Mouse (Mus musculus): ENCODE measurements around the gene Hpf1.
A peak's percentile ranks its signal among the peaks of the same experiment; 100 is the strongest.

The Hpf1 gene

DNA sequence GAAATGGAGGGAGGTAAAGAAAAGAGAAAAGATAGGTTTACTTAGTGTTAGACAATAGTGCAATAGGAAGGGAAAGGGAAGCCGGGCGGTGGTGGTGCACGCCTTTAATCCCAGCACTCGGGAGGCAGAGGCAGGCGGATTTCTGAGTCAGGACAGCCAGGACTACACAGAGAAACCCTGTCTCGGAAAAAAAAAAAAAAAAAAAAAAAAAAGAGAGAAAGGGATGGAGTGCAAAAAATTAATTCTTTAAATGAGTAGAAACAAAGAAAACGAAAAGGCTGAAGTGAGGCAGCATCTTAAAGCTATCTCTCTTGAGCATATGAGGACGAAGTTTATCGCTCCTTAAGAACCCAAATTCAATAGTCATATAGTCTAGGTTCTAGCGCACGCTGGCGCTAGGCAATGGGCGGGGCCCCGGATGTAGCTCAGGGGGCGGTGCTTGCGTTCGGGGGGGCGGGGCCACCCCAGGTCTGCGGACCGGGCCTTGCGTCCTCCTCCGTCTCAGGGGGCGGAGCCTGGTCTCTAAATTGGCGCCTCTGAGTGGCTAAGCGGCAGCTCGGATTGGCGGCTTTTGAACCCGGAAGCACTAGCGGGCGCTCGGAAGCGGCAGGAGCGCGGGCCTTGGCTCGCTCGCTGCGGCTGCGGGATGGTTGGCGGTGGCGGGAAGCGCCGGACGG, at the start of gene Hpf1:
Gene Hpf1 (plus strand): TSS at position 576 of the 677 bp plus-strand sequence.
- DNase-seq, result peak; percentile 95

- DNase-seq, result no peak
These were observed 47.8 kb upstream of the Hpf1 start for GRCm38 (mm10) chr8:60842388-60842787.

DNA sequence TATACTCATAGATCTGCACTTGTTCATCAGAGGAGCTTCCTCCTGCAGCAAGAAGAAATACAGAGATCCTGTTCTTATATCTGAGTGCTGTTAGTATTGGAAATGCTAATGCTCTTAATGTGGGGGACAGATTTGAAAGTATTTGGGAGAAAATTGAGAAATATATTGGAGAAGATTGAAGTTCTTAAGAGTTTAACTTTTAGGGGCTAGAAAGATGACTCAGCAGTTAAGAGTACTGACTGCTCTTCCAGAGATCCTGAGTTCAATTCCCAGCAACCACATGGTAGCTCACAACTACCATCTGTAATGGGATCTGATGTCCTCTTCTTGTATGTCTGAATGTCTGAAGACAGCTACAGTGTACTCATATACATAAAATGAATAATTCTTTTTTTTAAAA, 32.7 kb upstream of the Hpf1 start:
- DNase-seq, result no peak

- no peak for DNase-seq
These were observed 32.1 kb upstream of the Hpf1 start for GRCm38 (mm10) chr8:60858091-60858490.

DNA sequence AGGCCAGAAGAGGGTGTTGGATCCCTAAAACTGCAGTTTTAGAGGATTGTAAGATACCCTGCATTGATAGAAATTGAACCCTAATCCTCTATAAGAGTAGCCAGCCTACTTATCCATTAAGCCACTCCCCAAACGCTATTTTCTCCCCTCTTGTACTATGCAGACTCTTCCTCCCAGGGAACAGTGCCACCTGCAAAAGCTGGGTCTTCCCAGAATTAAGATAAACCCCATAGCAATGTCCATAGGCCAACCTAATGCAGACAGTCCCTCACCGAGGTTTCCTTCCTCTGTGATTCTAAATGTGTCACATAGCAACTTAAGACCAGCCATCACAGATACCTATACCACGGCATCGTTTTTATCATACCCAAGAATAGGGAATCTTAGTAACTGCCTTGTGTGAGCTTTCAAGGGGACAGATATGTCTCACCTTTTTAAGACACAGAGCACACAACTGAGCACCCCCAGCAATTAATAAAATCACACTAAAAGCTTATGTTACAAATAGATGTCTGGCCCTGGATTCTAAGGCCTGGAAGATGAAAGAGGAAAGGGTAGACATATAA, 31.2 kb upstream of the Hpf1 start:
- no peak for DNase-seq

GRCm38 (mm10) chr8:60859605-60860004, 30.6 kb upstream of the Hpf1 start:
- no peak for DNase-seq

DNA sequence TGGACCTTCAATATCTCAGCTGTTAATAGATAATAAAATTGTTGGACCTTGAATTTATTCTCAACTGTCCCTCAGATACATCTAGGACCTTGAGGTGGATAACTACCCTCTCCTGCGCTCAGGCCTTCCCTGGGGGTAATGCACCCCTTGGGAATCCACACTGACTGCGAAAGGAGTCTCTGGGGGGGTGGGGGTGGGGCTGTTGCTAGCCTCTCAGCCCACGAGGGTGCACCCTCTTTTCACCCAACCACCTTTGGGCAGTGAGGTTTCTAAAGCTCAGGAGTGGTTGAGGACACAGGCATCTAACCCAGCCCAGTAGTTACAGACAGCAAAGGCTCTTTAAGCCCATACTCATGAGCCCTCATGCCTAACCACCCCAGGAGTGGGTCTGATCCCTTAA, 29.5 kb upstream of the Hpf1 start:
- no peak for DNase-seq

DNA sequence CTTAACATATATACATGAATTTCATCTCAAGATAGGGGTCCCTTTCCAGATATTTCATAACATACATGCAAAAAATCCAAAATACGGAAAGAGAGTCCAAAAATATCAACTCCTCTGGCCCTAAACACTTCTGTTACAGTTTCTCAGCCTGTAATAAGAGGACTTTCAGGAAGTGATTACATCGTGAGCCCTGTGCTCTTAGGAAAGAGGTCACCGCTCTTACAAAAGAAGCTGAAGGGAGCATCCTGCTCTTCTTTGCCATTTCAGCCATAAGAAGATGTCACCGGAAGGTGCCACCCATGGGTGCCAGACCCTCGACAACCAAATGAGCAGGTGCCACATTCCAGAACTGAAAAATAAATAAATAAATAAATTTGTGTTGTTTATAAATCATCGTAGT, 28.4 kb upstream of the Hpf1 start:
- DNase-seq, result no peak

GRCm38 (mm10) chr8:60864875-60865274, 25.3 kb upstream of the Hpf1 start:
- no peak for DNase-seq

GRCm38 (mm10) chr8:60865504-60866114, 24.6 kb upstream of the Hpf1 start:
- DNase-seq, result peak; percentile 28 to 48

DNA sequence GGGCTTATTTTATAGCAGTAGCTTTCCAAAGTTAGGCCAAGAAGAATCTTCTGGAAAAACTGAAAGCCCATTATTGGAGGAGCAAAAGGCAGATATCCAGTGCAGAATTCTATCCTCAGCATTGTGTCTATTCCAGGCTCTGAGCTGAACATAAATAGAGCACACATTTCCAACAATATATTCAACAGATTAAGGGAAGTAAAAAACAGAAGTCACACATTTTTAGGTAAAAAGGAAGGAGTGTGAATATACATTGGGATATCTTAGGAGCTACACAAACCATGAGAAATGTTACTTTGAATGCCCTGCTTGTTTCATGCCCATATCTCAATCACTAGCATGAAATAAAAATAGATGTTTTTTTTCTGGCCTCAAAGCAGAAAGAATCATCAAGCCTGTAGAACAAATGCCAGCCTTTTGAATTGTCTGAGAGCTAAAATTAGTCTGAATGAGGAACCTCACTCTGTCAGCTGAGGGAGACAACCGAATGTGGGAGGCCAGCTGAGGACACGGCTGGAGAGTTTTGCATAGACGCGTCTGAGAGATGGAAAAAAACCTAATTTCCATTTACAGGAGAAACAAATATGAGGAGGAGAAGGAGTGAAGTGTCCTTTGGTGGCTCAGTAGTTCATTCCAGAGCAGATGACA, 22.6 kb upstream of the Hpf1 start:
- DNase-seq, result no peak

- DNase-seq, result no peak
These were observed 21.8 kb upstream of the Hpf1 start for GRCm38 (mm10) chr8:60868236-60868965.

DNA sequence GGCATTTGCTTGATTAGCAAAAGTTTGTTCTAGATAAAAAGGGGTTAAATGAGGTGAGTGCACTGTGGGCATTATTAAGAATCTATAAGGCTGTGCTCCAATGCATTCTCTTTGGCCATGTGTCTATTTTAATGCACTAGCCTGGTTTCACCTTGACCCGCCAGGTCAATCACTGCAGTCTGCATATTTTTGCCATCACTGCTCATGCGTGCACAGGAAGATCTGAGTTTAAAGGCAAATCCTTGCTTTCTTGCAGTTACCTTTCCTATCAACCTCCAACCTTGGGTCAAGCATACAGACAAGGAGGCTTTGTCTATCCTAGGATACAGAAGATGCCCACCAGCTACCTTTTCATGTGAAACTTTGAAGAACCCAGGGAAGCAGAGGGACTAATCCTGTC, 20.5 kb upstream of the Hpf1 start:
- peak; percentile 51 to 60 for DNase-seq

GRCm38 (mm10) chr8:60870231-60871193, 19.7 kb upstream of the Hpf1 start:
- no peak for DNase-seq

DNA sequence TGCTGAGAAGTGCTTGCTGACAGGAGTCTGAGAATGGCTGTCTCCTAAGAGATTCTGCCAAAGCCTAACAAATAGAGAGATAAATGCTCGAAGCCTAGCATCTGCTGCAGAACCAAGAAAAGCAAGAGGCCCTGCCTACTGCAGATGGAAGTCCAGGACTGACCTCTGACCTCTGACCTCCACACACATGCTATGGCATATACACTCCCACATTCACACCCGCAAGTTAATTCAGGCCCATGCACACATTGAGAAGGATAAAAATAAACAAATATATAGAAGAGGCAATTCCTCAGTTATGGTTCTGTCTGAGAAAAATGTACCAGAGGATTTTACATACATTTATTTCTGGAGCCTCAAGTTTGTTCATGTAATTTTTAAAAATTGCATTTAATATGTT, 11.6 kb upstream of the Hpf1 start:
- no peak for DNase-seq

- no peak for DNase-seq
These were observed 6.6 kb upstream of the Hpf1 start for GRCm38 (mm10) chr8:60883419-60884137.

DNA sequence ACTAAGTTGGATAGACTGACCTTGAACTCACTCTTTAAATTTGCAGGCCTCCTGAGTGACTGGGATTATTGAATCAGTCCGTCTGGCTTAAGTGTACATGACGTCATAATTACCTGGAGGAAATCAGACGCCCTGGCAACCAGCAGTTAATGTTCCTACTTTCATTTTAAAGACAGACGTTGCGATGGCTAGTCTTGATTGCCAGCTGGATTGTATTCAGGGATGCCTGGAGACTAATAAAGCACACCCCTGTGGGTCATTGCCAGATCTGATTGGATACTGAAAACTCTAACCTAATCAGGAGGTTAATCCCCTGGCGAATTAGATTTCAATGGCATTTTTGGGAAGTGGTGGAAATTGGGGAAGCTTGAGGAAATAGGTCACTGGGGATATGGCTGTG, 3.5 kb upstream of the Hpf1 start:
- no peak for DNase-seq

- no peak for DNase-seq
These were observed 931 bp upstream of the Hpf1 start for GRCm38 (mm10) chr8:60889131-60889842.

- DNase-seq, result no peak
These were observed 279 bp downstream of the Hpf1 start for GRCm38 (mm10) chr8:60890520-60890874.

GRCm38 (mm10) chr8:60891757-60892156, 1.5 kb downstream of the Hpf1 start:
- no peak for DNase-seq

DNA sequence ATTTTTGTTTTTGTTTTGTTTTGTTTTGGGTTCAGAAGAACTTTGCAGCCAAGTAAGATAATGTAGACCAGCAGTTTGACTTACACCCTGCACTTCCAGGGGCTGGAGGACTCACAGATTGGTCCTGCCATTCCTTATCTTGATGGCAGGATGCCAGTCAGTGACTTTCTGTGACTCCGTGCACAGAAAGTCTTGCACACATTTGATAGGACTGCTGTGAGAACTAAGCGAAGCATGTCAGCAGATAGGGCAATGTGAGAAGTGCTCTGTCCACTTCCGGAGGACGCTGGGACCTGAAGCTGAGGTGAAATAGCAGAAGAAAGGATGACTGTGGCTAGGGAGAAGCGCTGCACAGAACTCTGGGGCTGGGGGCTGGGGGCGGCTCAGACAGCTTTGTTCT, 5.7 kb downstream of the Hpf1 start:
- no peak for DNase-seq
